Mouse (Mus musculus) ES-Bruce4 (cell line): ENCODE results near the gene Med12.

Experiments
- CTCF ChIP-seq: IDR thresholded peaks from one replicate; pipeline ENCODE4 v1.8.1; 2011; ENCODE audit warnings: low read depth, low read length
- EP300 ChIP-seq: IDR thresholded peaks from 2 replicates; pipeline ENCODE4 v1.6.1; 2011; ENCODE audit warnings: low read depth, low read length; ENCODE audit not compliant: insufficient read depth
- POLR2A ChIP-seq: IDR thresholded peaks from one replicate; pipeline ENCODE4 v1.8.1; 2011; ENCODE audit warnings: low read length; ENCODE audit not compliant: insufficient read depth

GRCm38 (mm10) chrX:101334606-101335005, 60.8 kb downstream of the Med12 start:
- TF ChIP-seq CTCF (no peak), EP300 (no peak), POLR2A (no peak)
